Mouse (Mus musculus): ENCODE data around the gene Prdm13. TPM values are rescaled to one million over a fixed set of nuclear protein-coding genes. Genes with fewer than 3 reads are reported as not detected.

Gene Prdm13
- not detected in 2 replicates for total RNA-seq (2015)
- total RNA-seq (2017), result not detected in 2 replicates

DNA sequence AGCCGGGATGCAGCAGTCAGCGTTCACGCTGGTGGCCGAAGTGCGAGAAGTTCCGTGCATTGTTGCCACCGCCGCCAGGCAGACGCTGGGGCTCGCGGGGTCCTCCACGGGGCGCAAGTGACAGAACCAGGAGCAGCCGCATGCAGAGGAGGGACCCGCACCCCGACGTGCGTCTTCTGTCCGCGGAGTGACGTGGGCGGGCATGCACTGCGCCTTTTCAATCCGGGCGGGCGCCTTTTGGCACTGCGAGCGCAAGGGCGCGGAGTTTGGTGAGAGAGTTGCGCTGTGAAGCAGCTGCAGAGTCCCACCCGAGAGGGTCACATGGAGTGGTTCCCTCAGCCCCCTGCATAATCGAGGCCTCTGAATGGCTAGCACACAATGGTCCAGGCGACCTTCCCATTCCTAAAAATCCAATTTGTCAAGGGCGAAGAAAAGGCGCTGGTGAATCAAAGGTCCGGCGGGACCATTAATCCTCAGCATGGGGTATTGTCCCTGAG, at the start of gene Prdm13:
Gene Prdm13 (minus strand): TSS at position 369 of the 497 bp plus-strand sequence.
- ATAC-seq (ENCODE audit: poor library complexity, severe bottlenecking), result no peak

DNA sequence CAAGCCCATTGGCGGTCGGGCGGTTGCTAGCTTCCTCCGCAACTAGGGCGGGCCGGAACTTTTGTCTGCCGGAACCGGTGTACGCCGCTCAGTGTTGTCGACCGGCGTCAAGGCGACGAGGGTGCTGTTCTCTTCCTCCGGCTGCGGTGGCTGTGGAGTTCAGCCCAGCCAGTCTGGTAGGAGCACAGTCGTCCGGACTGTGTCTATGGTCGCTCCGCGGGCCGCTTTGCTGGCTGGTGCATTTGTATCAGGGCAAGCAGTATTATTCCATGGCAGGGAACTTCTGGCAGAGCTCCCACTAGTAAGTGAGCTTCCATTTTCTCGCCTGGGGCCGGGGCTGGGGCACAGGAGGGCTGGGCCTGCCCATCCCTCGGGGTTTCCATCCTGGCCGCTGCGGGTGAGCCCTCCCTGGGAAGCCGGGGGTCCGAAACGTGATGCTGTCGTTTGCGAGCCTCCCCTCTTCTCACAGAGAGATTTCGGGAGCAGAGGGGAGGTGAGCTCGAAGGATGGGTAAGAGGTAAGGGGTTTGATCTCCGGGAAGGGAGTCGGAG, 41.9 kb upstream of the Prdm13 start, which contains the start of gene Ccnc:
Gene Ccnc (plus strand): TSS at position 87 of the 551 bp plus-strand sequence.
- ATAC-seq (ENCODE audit: poor library complexity, severe bottlenecking), result peak; percentile 97

GRCm38 (mm10) chr4:21726912-21727614, 41.3 kb upstream of the Prdm13 start:
- peak; percentile 65 for ATAC-seq (ENCODE audit: poor library complexity, severe bottlenecking)

GRCm38 (mm10) chr4:21722752-21723334, 37.1 kb upstream of the Prdm13 start:
- no peak for ATAC-seq (ENCODE audit: poor library complexity, severe bottlenecking)

DNA sequence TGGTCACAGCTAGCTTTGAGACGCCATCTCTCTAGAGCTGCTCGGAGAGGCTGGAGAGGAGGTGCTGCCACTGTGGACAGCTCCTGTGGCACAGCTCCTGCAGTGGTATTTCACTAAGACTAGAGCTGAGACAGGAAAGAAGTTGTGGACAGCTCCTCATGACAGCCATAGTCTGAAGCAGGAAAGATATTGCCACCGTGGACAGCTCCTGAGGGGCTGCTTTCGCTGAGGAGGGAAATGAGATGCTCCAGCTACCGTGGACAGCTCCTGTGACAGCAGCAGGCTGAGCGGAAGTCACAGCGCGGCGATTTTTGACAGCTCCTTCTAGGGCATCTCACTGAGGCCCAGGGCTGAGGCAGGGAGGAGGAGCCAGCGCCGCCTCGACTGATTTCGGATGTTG, 26.4 kb upstream of the Prdm13 start:
- ATAC-seq (ENCODE audit: poor library complexity, severe bottlenecking), result peak; percentile 82

GRCm38 (mm10) chr4:21705046-21705445, 19.3 kb upstream of the Prdm13 start:
- no peak for ATAC-seq (ENCODE audit: poor library complexity, severe bottlenecking)

- peak; percentile 78 for ATAC-seq (ENCODE audit: poor library complexity, severe bottlenecking)
Measured at GRCm38 (mm10) chr4:21695638-21696254, 10.0 kb upstream of the Prdm13 start.

- no peak for ATAC-seq (ENCODE audit: poor library complexity, severe bottlenecking)
Measured at GRCm38 (mm10) chr4:21690221-21690620, 4.5 kb upstream of the Prdm13 start.

DNA sequence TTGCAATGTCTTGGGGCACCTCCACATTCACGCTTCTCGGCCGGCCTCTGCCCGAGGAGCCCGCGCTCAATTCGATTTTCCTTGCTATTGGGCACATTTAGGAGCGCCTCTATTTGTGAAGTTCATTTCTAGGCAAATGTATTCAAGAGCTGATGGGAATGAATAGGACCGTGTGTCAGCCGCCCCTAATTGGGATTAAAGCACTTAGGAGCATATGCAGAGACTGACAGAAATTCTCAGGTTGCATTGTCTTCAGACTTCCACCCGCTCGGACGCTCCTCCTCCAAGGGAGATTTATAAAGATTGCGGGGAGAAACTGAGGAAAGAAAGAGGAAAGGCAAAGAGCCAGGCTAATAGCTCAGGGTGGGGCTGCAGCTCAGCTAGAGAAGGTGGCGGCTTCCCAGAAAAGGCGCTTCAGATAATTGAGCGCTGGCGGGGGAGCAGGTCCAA, 3.8 kb upstream of the Prdm13 start:
- ATAC-seq (ENCODE audit: poor library complexity, severe bottlenecking), result no peak

DNA sequence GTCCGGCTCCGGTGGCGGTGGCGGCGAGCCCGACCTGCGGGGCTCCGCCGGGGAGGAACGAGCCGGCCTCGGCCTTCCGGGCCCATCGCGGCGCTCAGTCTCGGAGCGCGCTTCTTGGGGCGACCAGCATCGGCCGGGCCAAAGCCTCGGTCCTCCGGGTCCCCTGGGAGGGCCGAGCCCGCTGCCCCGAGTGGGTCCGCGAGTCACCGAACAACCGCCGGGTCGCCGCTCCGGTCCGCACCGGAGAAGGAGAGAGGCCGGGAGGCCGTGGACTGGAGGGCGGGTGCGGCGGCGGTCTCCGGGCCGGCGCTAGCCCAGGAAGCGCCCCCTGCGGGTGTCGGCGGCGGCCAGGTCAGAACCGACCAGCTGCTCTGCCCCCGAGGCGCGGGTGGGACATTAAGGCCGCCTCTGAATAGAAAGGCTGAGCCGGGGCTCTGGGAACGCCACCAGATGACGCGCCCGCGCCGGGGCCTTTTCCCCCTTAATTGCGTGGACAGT, 3.0 kb upstream of the Prdm13 start:
- no peak for ATAC-seq (ENCODE audit: poor library complexity, severe bottlenecking)

- ATAC-seq (ENCODE audit: poor library complexity, severe bottlenecking), result no peak
Measured at GRCm38 (mm10) chr4:21687783-21688702, 2.3 kb upstream of the Prdm13 start.

DNA sequence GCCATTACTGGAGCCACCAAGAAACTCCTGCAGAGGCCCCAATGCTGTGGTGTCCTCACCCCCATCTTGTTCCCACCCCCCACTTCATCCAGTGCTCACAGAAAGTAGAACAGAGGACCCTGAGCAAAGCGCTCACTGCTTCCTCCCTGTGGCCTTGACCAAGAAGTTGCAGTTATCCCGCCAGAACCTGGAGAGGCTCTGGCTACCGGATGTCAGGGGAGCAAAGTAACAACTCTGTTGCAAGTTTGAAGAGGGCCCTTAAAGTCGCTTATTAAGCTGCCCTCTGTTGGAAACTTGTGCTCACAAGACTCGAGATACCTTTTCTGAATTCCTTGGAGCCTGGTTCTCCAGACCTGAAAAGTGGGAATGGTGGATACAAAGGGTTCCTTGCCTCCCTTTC, 1.2 kb upstream of the Prdm13 start:
- no peak for ATAC-seq (ENCODE audit: poor library complexity, severe bottlenecking)

DNA sequence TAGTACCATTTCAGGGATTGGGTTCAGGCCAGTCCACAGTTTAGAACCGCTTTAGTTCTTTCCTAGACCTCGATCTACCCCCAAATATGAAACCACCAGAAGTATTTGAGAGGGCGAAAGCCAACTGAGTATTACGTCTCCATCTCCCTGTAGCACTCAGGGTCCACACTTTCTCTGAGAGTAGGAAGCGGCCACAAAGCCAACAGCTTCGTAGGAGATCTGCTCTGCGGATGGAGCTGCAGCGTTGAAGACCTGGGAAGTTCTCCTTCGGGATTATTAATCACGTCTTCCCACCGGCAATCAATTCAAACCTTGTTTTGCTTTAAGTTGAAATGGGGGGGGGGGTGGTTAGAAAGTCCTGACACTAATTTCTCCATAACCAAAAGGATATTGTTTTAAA, 653 bp upstream of the Prdm13 start:
- no peak for ATAC-seq (ENCODE audit: poor library complexity, severe bottlenecking)

DNA sequence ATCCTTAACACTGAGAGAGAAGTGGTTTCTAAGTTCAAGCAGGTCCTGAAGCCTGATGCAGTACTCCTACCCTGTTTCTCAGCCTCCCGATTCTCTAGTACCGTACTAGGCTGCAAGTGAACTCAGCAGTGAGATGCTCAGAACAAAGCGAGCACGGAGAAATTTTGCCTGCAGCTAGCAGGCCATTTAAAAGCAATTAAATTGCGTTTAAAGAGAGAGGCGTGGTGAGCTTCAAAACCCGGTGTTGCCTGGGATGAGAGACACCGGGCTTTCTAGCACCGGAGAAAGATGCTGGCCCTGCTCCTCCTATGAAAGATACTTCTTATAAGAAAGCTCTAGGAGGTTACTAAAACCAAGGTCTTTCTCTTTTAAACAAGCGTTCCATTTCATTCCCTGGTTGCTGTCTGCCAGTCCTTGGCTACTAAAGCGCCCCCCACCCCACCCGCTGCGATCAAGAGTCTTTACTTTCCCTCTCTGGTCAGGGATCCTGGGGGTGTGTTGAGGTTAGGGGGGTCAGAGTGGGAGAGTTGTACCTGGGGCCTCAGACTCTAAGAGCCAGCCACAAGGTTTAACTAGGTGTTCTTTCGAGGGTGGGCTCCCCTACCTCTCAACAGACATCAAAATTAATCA, 1.3 kb downstream of the Prdm13 start:
- no peak for ATAC-seq (ENCODE audit: poor library complexity, severe bottlenecking)

DNA sequence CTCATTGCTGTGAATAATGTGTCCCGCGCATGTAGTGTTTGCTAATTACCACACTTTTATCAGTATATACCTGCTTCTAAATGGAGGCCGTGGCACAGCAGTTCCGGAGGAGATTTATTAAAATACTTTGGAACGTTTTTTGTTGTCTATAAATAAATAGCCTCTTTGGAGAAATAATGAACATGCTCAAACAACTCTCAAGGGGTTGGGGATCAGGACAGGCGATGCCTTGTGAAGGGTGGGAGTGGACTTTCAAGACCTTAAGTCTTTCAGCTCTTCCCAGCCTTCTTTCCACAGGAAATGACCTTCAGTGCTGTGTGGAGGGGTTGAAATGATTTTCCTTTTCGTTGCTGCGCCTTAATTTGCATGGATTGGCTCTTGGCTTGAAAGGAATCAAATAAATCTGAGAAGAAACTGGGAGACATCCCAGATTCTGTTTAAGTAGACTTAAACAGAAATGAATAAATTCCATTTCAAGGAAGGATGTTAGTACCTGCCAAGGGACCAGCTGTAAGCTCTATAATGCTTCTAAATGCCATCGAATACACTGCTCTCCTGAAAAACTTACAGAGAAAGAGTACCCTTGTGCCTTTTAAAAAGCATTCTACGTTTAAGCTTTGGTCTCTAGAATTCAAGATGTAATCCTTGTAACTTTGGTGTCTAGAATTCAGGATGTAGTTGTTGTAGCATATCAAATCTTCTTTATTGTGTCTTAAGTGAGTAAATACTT, 3.2 kb downstream of the Prdm13 start:
- ATAC-seq (ENCODE audit: poor library complexity, severe bottlenecking), result no peak

- no peak for ATAC-seq (ENCODE audit: poor library complexity, severe bottlenecking)
Measured at GRCm38 (mm10) chr4:21680971-21681370, 4.8 kb downstream of the Prdm13 start.

- no peak for ATAC-seq (ENCODE audit: poor library complexity, severe bottlenecking)
Measured at GRCm38 (mm10) chr4:21679624-21680480, 5.9 kb downstream of the Prdm13 start.

- peak; percentile 66 for ATAC-seq (ENCODE audit: poor library complexity, severe bottlenecking)
Measured at GRCm38 (mm10) chr4:21678975-21679623, 6.7 kb downstream of the Prdm13 start.
